Mouse (Mus musculus): ENCODE data around the gene Dok5. TPM values are rescaled to one million over a fixed set of nuclear protein-coding genes. Genes with fewer than 3 reads are reported as not detected.
A peak's percentile ranks its signal among the peaks of the same experiment; 100 is the strongest.

Dok5 gene
- polyA plus RNA-seq, 1 experiment from 2014 or later: 0.95 TPM

- H3K9ac ChIP-seq (ENCODE audit: low read length): no peak overlapping the region
- ATAC-seq (ENCODE audit: insufficient number of reproducible peaks, low FRiP score, low TSS enrichment, low read depth) (no peak), DNase-seq (ENCODE audit: low spot score) (no peak)
- no peak overlapping the region for H3K4me3 ChIP-seq (ENCODE audit: low read depth, low read length)
- H3K4me1 ChIP-seq (ENCODE audit: control insufficient read depth, insufficient read depth, low read length): no peaks in the 10 kb centered on the region
- H3K9me3 ChIP-seq (ENCODE audit: control insufficient read depth, low read length): no peaks in the 10 kb centered on the region
- H3K27ac ChIP-seq (replicated peaks; ENCODE audit: low read depth, low read length): no peak overlapping the region
- no peaks in the 10 kb centered on the region for H3K36me3 ChIP-seq (ENCODE audit: control insufficient read depth, insufficient read depth, low read length)
- 64% methylated on average over 13 of the region's 13 CpGs for WGBS
- peaks cover 15% of the 10 kb centered on the region for H3K27me3 ChIP-seq (ENCODE audit: control insufficient read depth, insufficient read depth, low read length)
- H3K4me2 ChIP-seq (ENCODE audit: low read depth, severe bottlenecking): no peak overlapping the region
Measured at GRCm38 (mm10) chr2:170730781-170731180, 826 bp upstream of the Dok5 start.

GRCm38 (mm10) chr2:170731205-170731604, 402 bp upstream of the Dok5 start:
- Histone ChIP-seq H3K36me3 (ENCODE audit: control insufficient read depth, insufficient read depth, low read length) (no peaks in the 10 kb centered on the region), H3K4me3 (ENCODE audit: low read depth, low read length) (peak overlapping the region; percentile 48), H3K9ac (ENCODE audit: low read length) (peak overlapping the region; percentile 53; the same call in 1 of the 2 replicates), H3K4me1 (ENCODE audit: control insufficient read depth, insufficient read depth, low read length) (no peaks in the 10 kb centered on the region), H3K27me3 (ENCODE audit: control insufficient read depth, insufficient read depth, low read length) (peaks cover 15% of the 10 kb centered on the region), H3K27ac (replicated peaks; ENCODE audit: low read depth, low read length) (no peak overlapping the region), H3K9me3 (ENCODE audit: control insufficient read depth, low read length) (no peaks in the 10 kb centered on the region), H3K4me2 (ENCODE audit: low read depth, severe bottlenecking) (peak overlapping the region; percentile 96)
- WGBS: 19% methylated on average over 6 of the region's 6 CpGs
- peak; percentile 26 for DNase-seq (ENCODE audit: low spot score)
- no peak for ATAC-seq (ENCODE audit: insufficient number of reproducible peaks, low FRiP score, low TSS enrichment, low read depth)

- Histone ChIP-seq H3K4me3 (ENCODE audit: low read depth, low read length) (no peak overlapping the region), H3K27ac (replicated peaks; ENCODE audit: low read depth, low read length) (no peak overlapping the region), H3K9ac (ENCODE audit: low read length) (no peak overlapping the region), H3K27me3 (ENCODE audit: control insufficient read depth, insufficient read depth, low read length) (peaks cover 15% of the 10 kb centered on the region), H3K4me2 (ENCODE audit: low read depth, severe bottlenecking) (no peak overlapping the region), H3K9me3 (ENCODE audit: control insufficient read depth, low read length) (no peaks in the 10 kb centered on the region), H3K36me3 (ENCODE audit: control insufficient read depth, insufficient read depth, low read length) (no peaks in the 10 kb centered on the region), H3K4me1 (ENCODE audit: control insufficient read depth, insufficient read depth, low read length) (no peaks in the 10 kb centered on the region)
- WGBS: 91% methylated on average over 1 of the region's 1 CpGs
- no peak for ATAC-seq (ENCODE audit: insufficient number of reproducible peaks, low FRiP score, low TSS enrichment, low read depth)
- DNase-seq (ENCODE audit: low spot score): no peak
Measured at GRCm38 (mm10) chr2:170733671-170734070, 2.1 kb downstream of the Dok5 start.

GRCm38 (mm10) chr2:170734446-170734845, 2.8 kb downstream of the Dok5 start:
- no peak for ATAC-seq (ENCODE audit: insufficient number of reproducible peaks, low FRiP score, low TSS enrichment, low read depth)

GRCm38 (mm10) chr2:170738446-170738845, 6.8 kb downstream of the Dok5 start:
- Histone ChIP-seq H3K4me2 (ENCODE audit: low read depth, severe bottlenecking) (no peak overlapping the region), H3K4me1 (ENCODE audit: control insufficient read depth, insufficient read depth, low read length) (no peaks in the 10 kb centered on the region), H3K27ac (replicated peaks; ENCODE audit: low read depth, low read length) (no peak overlapping the region), H3K9me3 (ENCODE audit: control insufficient read depth, low read length) (no peaks in the 10 kb centered on the region), H3K9ac (ENCODE audit: low read length) (no peak overlapping the region), H3K4me3 (ENCODE audit: low read depth, low read length) (no peak overlapping the region), H3K36me3 (ENCODE audit: control insufficient read depth, insufficient read depth, low read length) (no peaks in the 10 kb centered on the region), H3K27me3 (ENCODE audit: control insufficient read depth, insufficient read depth, low read length) (no peaks in the 10 kb centered on the region)
- ATAC-seq (ENCODE audit: insufficient number of reproducible peaks, low FRiP score, low TSS enrichment, low read depth) (no peak), DNase-seq (ENCODE audit: low spot score) (no peak)
- 88% methylated on average over 9 of the region's 9 CpGs for WGBS

More at GRCm38 (mm10) chr2:170734446-170734845, 2.8 kb downstream of the Dok5 start:
- Histone ChIP-seq H3K36me3 (ENCODE audit: control insufficient read depth, insufficient read depth, low read length) (no peaks in the 10 kb centered on the region), H3K9ac (ENCODE audit: low read length) (no peak overlapping the region), H3K9me3 (ENCODE audit: control insufficient read depth, low read length) (no peaks in the 10 kb centered on the region), H3K27ac (replicated peaks; ENCODE audit: low read depth, low read length) (no peak overlapping the region), H3K27me3 (ENCODE audit: control insufficient read depth, insufficient read depth, low read length) (peaks cover 15% of the 10 kb centered on the region), H3K4me1 (ENCODE audit: control insufficient read depth, insufficient read depth, low read length) (no peaks in the 10 kb centered on the region), H3K4me3 (ENCODE audit: low read depth, low read length) (no peak overlapping the region), H3K4me2 (ENCODE audit: low read depth, severe bottlenecking) (no peak overlapping the region)
- no peak for DNase-seq (ENCODE audit: low spot score)
- 40% methylated on average over 3 of the region's 3 CpGs for WGBS

- no peak for DNase-seq (ENCODE audit: low spot score)
- no peak overlapping the region for H3K27ac ChIP-seq (replicated peaks; ENCODE audit: low read depth, low read length)
- no peaks in the 10 kb centered on the region for H3K36me3 ChIP-seq (ENCODE audit: control insufficient read depth, insufficient read depth, low read length)
- H3K9ac ChIP-seq (ENCODE audit: low read length): no peak overlapping the region
- H3K9me3 ChIP-seq (ENCODE audit: control insufficient read depth, low read length): no peaks in the 10 kb centered on the region
- 90% methylated on average over 9 of the region's 9 CpGs for WGBS
- H3K4me2 ChIP-seq (ENCODE audit: low read depth, severe bottlenecking): no peak overlapping the region
- H3K4me1 ChIP-seq (ENCODE audit: control insufficient read depth, insufficient read depth, low read length): no peaks in the 10 kb centered on the region
- no peak for ATAC-seq (ENCODE audit: insufficient number of reproducible peaks, low FRiP score, low TSS enrichment, low read depth)
- no peaks in the 10 kb centered on the region for H3K27me3 ChIP-seq (ENCODE audit: control insufficient read depth, insufficient read depth, low read length)
- no peak overlapping the region for H3K4me3 ChIP-seq (ENCODE audit: low read depth, low read length)
Measured at GRCm38 (mm10) chr2:170738891-170739290, 7.3 kb downstream of the Dok5 start.

GRCm38 (mm10) chr2:170739713-170740365, 8.2 kb downstream of the Dok5 start:
- Histone ChIP-seq H3K4me3 (ENCODE audit: low read depth, low read length) (no peak overlapping the region), H3K9ac (ENCODE audit: low read length) (no peak overlapping the region), H3K4me1 (ENCODE audit: control insufficient read depth, insufficient read depth, low read length) (no peaks in the 10 kb centered on the region), H3K36me3 (ENCODE audit: control insufficient read depth, insufficient read depth, low read length) (no peaks in the 10 kb centered on the region), H3K27ac (replicated peaks; ENCODE audit: low read depth, low read length) (no peak overlapping the region), H3K27me3 (ENCODE audit: control insufficient read depth, insufficient read depth, low read length) (no peaks in the 10 kb centered on the region), H3K9me3 (ENCODE audit: control insufficient read depth, low read length) (no peaks in the 10 kb centered on the region), H3K4me2 (ENCODE audit: low read depth, severe bottlenecking) (no peak overlapping the region)
- ATAC-seq (ENCODE audit: insufficient number of reproducible peaks, low FRiP score, low TSS enrichment, low read depth) (no peak), DNase-seq (ENCODE audit: low spot score) (no peak)
- WGBS: 68% methylated on average over 8 of the region's 8 CpGs

GRCm38 (mm10) chr2:170743521-170743920, 11.9 kb downstream of the Dok5 start:
- Histone ChIP-seq H3K4me2 (ENCODE audit: low read depth, severe bottlenecking) (no peak overlapping the region), H3K9me3 (ENCODE audit: control insufficient read depth, low read length) (no peaks in the 10 kb centered on the region), H3K36me3 (ENCODE audit: control insufficient read depth, insufficient read depth, low read length) (no peaks in the 10 kb centered on the region), H3K4me3 (ENCODE audit: low read depth, low read length) (no peak overlapping the region), H3K27ac (replicated peaks; ENCODE audit: low read depth, low read length) (no peak overlapping the region), H3K9ac (ENCODE audit: low read length) (no peak overlapping the region), H3K4me1 (ENCODE audit: control insufficient read depth, insufficient read depth, low read length) (no peaks in the 10 kb centered on the region), H3K27me3 (ENCODE audit: control insufficient read depth, insufficient read depth, low read length) (no peaks in the 10 kb centered on the region)
- DNase-seq (ENCODE audit: low spot score) (no peak), ATAC-seq (ENCODE audit: insufficient number of reproducible peaks, low FRiP score, low TSS enrichment, low read depth) (no peak)
- WGBS: 76% methylated on average over 2 of the region's 2 CpGs

GRCm38 (mm10) chr2:170748901-170749300, 17.3 kb downstream of the Dok5 start:
- H3K4me3 ChIP-seq (ENCODE audit: low read depth, low read length): no peak overlapping the region
- no peak overlapping the region for H3K4me2 ChIP-seq (ENCODE audit: low read depth, severe bottlenecking)
- H3K27ac ChIP-seq (replicated peaks; ENCODE audit: low read depth, low read length): no peak overlapping the region
- H3K27me3 ChIP-seq (ENCODE audit: control insufficient read depth, insufficient read depth, low read length): no peaks in the 10 kb centered on the region
- no peaks in the 10 kb centered on the region for H3K36me3 ChIP-seq (ENCODE audit: control insufficient read depth, insufficient read depth, low read length)
- no peak overlapping the region for H3K9ac ChIP-seq (ENCODE audit: low read length)
- DNase-seq (ENCODE audit: low spot score): no peak
- no peaks in the 10 kb centered on the region for H3K4me1 ChIP-seq (ENCODE audit: control insufficient read depth, insufficient read depth, low read length)
- WGBS: 79% methylated on average over 3 of the region's 3 CpGs
- ATAC-seq (ENCODE audit: insufficient number of reproducible peaks, low FRiP score, low TSS enrichment, low read depth): no peak
- no peaks in the 10 kb centered on the region for H3K9me3 ChIP-seq (ENCODE audit: control insufficient read depth, low read length)
